Mouse (Mus musculus) v-Abl transformed pro-B cells (cell line): ENCODE data around the gene Dek.

Source experiments
- in situ Hi-C, 2 experiments: fragments of 400-800 bp; cut with MboI; formaldehyde crosslinking; loops; one replicate each; pipeline ENCODE4 v1.15.1; 2025; ENCODE audit not compliant: unreplicated experiment in 2 of 2

Dek gene

GRCm38 (mm10) chr13:47105711-47106579 lies at the start of gene Dek:
TSS of gene Dek (minus strand) at chr13:47106201.
- in situ Hi-C loops = loop anchor here (10.0 to 25.0 kb wide), 2 partner anchors 61 to 369 kb away; partner anchors contain the start of genes Kdm1b (in 2 of the 2), Tpmt (in 2 of the 2) and Nup153 (in 1 of the 2)

DNA sequence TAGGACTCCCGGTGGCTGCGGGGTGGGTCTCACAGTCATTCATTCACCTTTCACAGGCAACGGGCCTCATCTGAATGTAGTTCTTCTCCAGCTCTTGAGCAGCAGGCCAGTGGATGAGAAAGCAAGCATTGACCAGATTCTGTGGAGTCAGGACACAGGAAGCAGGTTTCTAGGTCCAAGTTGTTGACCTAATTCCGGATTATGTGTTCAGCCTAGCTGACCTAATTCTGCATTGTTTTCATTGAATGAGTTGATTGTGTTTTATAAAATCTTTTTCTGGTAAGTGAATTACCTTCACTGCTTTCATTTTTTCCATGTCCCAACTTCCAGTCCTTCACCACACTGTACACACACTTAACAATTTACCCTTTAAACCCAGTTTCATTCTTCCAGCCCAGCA lies 48.9 kb upstream of the Dek start:
- in situ Hi-C loops = no loop called here

DNA sequence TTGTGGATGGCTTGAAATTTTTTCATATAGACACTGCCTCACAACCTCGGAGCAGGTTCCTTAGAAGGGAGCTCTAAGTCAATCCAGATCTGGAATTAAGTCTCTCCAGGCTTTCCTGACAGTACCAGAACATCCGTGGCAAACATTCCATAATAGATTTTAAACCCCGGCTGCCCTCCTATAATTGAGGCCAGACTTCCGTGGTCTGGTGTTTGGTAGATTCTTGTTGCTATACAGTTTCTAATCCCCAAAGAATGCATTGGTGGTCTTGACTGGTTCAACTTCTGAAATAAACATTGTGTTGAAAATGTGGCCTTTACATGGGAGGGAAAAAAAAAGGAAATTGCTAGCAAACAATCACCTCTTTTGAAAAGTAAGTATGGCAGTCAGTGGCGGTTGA lies 47.2 kb upstream of the Dek start:
- in situ Hi-C loops = no loop called here

- in situ Hi-C loops = no loop called here
These were observed 46.4 kb upstream of the Dek start for GRCm38 (mm10) chr13:47152390-47152789.

GRCm38 (mm10) chr13:47151060-47151459 lies 45.1 kb upstream of the Dek start:
- in situ Hi-C loops = no loop called here

GRCm38 (mm10) chr13:47149993-47150392 lies 44.0 kb upstream of the Dek start:
- in situ Hi-C loops = no loop called here

DNA sequence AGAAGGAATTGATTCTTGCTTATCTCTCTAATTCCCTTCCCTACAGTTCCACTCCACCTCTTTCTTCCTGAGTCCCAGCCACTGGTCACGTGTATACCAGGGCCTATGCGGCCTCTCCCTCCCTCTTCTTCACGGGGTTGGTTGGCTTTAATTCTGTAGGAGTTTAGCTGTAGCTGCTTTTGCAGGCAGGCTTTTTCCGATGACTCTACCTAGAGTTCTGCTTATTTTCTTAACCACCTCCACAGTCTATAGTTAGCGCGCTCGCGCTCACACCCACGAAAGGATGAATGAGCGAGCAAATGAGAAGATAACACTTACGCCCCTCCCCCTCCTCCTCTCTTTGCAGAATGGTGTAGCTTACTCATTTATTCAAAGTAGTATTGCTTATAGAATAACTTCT lies 42.6 kb upstream of the Dek start:
- in situ Hi-C loops = no loop called here

DNA sequence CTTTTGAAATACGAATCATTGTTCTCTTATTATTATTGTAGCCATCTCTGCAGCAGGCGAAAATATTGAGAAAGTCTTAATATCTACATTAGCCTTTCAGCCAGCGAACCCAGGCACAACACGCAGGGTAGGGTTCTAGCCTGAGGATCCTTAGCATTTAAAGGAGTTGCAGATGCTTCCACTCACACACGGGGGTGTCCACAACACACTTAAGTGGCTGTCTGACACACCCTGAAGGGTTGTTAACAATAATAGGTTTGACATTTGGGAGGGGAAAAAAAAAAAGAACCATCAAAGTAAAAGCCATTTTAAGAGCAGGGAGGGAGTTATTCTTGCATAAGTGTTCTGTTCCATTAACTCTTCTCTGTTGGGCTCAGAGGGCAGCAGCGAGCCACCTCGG lies 40.4 kb upstream of the Dek start:
- in situ Hi-C loops = no loop called here

GRCm38 (mm10) chr13:47145939-47146338 lies 39.9 kb upstream of the Dek start:
- in situ Hi-C loops = no loop called here

GRCm38 (mm10) chr13:47142764-47143163 lies 36.8 kb upstream of the Dek start:
- in situ Hi-C loops = no loop called here

DNA sequence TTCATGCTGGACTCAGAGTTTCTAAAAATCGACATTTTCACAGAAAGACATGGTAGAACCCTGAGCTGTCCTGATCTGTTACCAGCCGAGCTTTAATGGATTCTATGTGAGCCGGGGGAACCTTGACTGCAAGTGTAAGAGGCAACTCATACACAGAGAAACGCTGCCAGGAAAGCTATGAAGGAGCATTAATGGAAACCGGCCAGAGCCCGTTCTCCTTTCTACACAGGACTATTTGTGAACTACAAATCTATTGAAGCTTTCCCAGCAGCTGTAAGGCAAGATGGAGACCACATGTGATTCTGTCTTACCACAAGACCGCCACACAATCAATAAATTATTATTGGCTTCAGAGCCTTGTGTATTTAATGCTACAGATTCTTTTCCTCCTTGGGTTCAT lies 29.7 kb upstream of the Dek start:
- in situ Hi-C loops = no loop called here

- in situ Hi-C loops = no loop called here
These were observed 28.8 kb upstream of the Dek start for GRCm38 (mm10) chr13:47134836-47135235.

GRCm38 (mm10) chr13:47133058-47133457 lies 27.1 kb upstream of the Dek start:
- in situ Hi-C loops = no loop called here

DNA sequence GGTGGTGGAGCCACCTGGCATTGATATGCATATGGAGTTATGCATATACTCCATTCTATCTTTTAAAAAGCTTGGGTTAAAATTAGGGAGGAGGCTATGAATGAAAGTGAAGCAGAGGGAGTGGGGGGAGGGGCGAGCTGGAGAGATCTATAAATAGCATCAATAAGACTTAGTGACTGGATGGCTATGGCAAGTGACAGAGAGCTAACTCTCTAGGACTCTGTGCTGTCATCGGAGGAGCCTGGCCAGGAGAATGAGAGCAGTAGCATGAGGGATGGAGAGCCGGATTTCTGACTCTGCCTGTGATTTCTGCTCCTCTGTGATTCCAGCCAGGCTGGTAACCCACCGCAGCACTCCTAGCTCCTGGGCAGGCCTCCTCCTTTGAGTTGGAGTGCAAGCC lies 23.1 kb upstream of the Dek start:
- in situ Hi-C loops = no loop called here

DNA sequence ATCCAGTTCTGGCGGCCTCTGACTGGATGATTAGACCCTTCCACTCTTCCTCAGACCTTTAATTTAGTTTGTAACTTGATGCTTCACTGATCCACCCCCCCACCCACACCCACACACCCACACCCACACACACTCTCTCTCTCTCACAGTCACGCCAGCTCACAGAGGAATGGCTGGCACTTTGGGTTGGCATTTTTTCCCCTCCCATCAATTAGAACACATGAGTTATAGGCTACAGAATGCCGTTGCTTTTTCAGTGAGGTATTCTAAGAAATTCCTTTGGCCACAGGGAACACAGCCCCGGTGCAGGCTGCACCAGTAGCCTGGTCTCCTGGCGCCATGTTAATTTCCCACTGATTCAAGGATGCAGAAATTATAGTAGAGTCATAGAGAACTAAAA lies 19.6 kb upstream of the Dek start:
- in situ Hi-C loops = no loop called here

DNA sequence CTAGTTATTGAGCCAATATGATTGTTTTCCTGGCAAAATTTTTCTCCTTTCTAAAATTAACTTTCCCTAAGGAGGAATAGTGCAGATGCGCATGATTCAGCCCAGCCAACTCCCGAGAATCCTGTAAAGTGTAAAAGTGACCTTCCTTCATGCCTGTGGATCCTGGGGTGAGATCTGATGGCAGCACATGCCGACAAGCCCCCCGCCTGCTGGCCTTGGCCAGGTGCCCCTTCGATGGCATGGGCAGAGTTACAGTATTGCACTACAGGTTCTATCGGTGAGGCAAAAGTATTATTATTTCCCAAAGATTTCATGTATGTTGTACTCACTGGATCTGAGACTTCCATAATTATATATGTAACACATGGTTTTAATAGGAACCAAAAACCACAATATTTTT lies 19.0 kb upstream of the Dek start:
- in situ Hi-C loops = loop anchor here in 1 of 2 experiments (25.0 kb wide), 1 partner anchor 388 kb away; the partner anchor contains the start of gene Nup153

DNA sequence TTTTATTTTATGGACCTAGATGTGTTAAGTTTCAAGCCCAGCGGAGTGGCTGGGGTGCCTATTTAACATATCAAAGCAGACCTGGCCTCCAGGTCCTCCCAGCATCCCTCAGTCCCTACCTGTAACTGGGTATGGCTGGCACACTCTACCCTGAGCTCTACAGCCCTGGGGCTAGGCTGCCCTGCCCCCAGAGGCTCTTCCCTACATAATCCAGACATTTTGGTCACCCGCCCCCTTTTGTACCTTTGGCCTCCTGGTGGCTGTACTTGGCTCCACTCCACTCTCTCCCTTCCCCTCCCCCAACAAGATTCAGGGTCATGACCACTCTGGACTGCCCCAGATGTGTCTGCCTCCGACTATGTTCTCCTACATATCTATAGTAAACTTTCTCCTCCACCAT lies 18.4 kb upstream of the Dek start:
- in situ Hi-C loops = loop anchor here in 1 of 2 experiments (25.0 kb wide), 1 partner anchor 387 kb away; the partner anchor contains the start of gene Nup153

DNA sequence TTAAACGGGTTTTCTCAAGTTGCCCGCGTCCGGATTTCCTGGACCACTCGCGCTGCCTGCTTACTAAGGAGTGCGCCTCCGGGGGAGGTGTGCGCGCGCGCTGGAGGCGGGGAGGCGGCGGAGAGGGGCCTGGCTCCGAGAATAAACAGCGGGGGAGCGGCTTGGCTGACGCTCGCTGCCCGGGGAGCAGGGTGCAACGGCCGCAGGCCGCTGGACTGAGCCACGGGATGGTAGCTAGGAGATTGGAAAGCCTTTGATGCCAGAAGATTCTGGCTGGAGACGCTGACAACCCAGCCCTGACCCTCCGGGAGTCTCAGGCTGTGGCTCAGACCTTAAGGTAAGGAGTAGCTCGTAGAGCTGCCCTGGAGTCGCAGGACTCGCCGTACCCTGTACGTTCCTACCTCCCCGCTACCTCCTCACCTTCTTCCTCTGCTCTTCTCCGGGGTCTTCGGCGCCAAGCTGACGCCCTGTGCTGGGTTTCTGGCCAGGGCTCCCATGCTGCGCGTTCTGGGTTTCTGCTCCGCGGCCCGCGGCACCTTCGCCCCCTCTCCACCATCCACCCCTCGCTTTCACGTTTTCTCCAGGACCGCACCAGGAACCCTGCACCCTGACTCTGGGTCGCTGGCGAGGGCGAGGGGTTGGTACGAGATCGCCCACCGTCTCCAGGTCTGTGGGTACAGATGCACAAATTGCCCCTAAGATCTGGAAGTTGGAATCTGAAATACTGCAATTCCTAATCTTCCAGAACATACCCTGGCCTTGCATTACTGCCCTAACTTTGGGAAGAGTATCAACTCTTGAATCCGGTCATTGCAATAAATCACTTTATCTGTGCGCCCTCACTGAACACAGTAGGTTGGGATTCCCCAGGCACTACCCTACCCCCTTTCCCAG lies 16.8 kb upstream of the Dek start, which contains the start of gene Rnf144b:
Rnf144b (plus strand) TSS at position 120 of the 894 bp plus-strand sequence.
- in situ Hi-C loops = loop anchor here in 1 of 2 experiments (25.0 kb wide), 1 partner anchor 385 kb away; the partner anchor contains the start of gene Nup153

DNA sequence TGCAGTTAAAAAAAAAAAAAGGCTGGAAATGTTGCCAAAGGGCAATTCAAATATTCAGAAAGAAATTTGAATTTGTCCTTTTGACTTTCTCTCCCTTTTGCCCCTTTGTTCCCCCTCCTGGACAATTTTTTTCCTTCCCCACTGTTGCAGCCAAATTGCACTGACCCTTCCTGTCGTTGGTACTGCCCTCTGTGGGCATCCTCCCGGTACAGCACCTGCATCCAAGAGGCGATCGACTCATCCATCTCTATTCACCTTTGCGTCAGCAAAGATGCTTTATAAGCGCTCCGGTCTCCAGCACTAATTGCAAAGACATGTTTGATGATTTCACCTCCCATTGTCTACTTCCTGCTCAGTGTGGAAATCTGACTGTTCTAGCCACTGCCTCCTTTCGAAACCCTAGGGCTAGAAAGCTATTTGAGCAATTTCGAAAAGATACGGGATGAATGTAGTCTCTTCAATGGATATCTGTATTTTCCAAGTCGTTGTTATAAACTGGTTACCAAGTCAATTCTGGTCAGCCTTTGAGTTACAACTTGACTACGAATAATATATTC lies 15.4 kb upstream of the Dek start:
- in situ Hi-C loops = loop anchor here in 1 of 2 experiments (25.0 kb wide), 1 partner anchor 384 kb away; the partner anchor contains the start of gene Nup153

GRCm38 (mm10) chr13:47116000-47116399 lies 10.0 kb upstream of the Dek start:
- in situ Hi-C loops = loop anchor here in 1 of 2 experiments (25.0 kb wide), 1 partner anchor 379 kb away; the partner anchor contains the start of gene Nup153
